Mouse (Mus musculus): ENCODE measurements around the gene Abi3bp. TPM values are rescaled to one million over a fixed set of nuclear protein-coding genes. Genes with fewer than 3 reads are reported as not detected.

The Abi3bp gene
- total and polyA plus RNA-seq, 3 experiments: 0.03 TPM; not detected in 2

GRCm38 (mm10) chr16:56498680-56499079, 21.0 kb downstream of the Abi3bp start:
- TF ChIP-seq ZNF384 (IDR thresholded peaks at IDR 0.05; ENCODE audit: low read depth, low read length) (no peak), MYC (IDR thresholded peaks at IDR 0.05; ENCODE audit: low read depth, low read length) (no peak), GABPA (IDR thresholded peaks at IDR 0.05; ENCODE audit: low read depth, low read length) (no peak), UBTF (IDR thresholded peaks at IDR 0.05; ENCODE audit: borderline replicate concordance, insufficient read depth, low read depth, low read length) (no peak), RAD21 (IDR thresholded peaks at IDR 0.05; ENCODE audit: low read depth, low read length) (no peak), KAT2A (conservative IDR thresholded peaks at IDR 0.05; ENCODE audit: low read depth, low read length) (no peak), MAZ (IDR thresholded peaks at IDR 0.05; ENCODE audit: low read depth, low read length) (no peak), USF2 (IDR thresholded peaks at IDR 0.05; ENCODE audit: borderline replicate concordance in 1 of 2, insufficient read depth in 1 of 2, low read depth in 1 of 2, low read length in 2 of 2) (no peak), NELFE (IDR thresholded peaks at IDR 0.05; ENCODE audit: low read depth, low read length) (no peak)
- H3K79me2 ChIP-seq (ENCODE audit: control insufficient read depth, insufficient read depth, low read length, poor library complexity): no peaks in the 10 kb centered on the region
- DNase-seq (ENCODE audit: low read depth, low spot score): no peak
- H3K9ac ChIP-seq (ENCODE audit: control insufficient read depth, low read depth, low read length, poor library complexity, severe bottlenecking): no peak overlapping the region
- no peak overlapping the region for H3K4me3 ChIP-seq (ENCODE audit: control insufficient read depth in 1 of 2, insufficient read depth in 1 of 2, low read depth in 2 of 2, low read length in 2 of 2)
- H3K9me3 ChIP-seq (replicated peaks; ENCODE audit: insufficient read depth, low read length): no peaks in the 10 kb centered on the region
- H3K4me1 ChIP-seq (ENCODE audit: control insufficient read depth in 1 of 2, insufficient read depth in 2 of 2, low read length in 2 of 2): no peaks in the 10 kb centered on the region
- no peak overlapping the region for H3K27ac ChIP-seq (ENCODE audit: control insufficient read depth, low read depth, low read length)
- no peaks in the 10 kb centered on the region; a peak in 1 of 4 replicates for H3K27me3 ChIP-seq (ENCODE audit: control insufficient read depth in 1 of 2, insufficient read depth in 2 of 2, low read length in 2 of 2)
- no peaks in the 10 kb centered on the region for H3K36me3 ChIP-seq (ENCODE audit: control insufficient read depth in 1 of 2, insufficient read depth in 2 of 2, low read length in 2 of 2)

GRCm38 (mm10) chr16:56500441-56500840, 22.8 kb downstream of the Abi3bp start:
- H3K36me3 ChIP-seq (ENCODE audit: control insufficient read depth in 1 of 2, insufficient read depth in 2 of 2, low read length in 2 of 2): no peaks in the 10 kb centered on the region
- H3K27me3 ChIP-seq (ENCODE audit: control insufficient read depth in 1 of 2, insufficient read depth in 2 of 2, low read length in 2 of 2): no peaks in the 10 kb centered on the region
- no peak overlapping the region for H3K27ac ChIP-seq (ENCODE audit: control insufficient read depth, low read depth, low read length)
- no peaks in the 10 kb centered on the region for H3K9me3 ChIP-seq (replicated peaks; ENCODE audit: insufficient read depth, low read length)
- no peaks in the 10 kb centered on the region for H3K79me2 ChIP-seq (ENCODE audit: control insufficient read depth, insufficient read depth, low read length, poor library complexity)
- H3K4me1 ChIP-seq (ENCODE audit: control insufficient read depth in 1 of 2, insufficient read depth in 2 of 2, low read length in 2 of 2): no peaks in the 10 kb centered on the region
- TF ChIP-seq SMC3 (IDR thresholded peaks at IDR 0.05; ENCODE audit: low read depth, low read length) (peak; percentile 41), CTCF (IDR thresholded peaks at IDR 0.05 in 2 of 3, conservative IDR thresholded peaks at IDR 0.05 in 1 of 3; ENCODE audit: control insufficient read depth in 1 of 3, insufficient read depth in 1 of 3, low read depth in 2 of 3, low read length in 3 of 3, poor library complexity in 1 of 3, severe bottlenecking in 1 of 3) (peak; percentile 28 to 52 (median 38); a peak in 5 of 6 replicates), RAD21 (IDR thresholded peaks at IDR 0.05; ENCODE audit: low read depth, low read length) (peak; percentile 52), TCF12 (IDR thresholded peaks at IDR 0.05; ENCODE audit: low read depth, low read length) (no peak)
- H3K9ac ChIP-seq (ENCODE audit: control insufficient read depth, low read depth, low read length, poor library complexity, severe bottlenecking): no peak overlapping the region
- H3K4me3 ChIP-seq (ENCODE audit: control insufficient read depth in 1 of 2, insufficient read depth in 1 of 2, low read depth in 2 of 2, low read length in 2 of 2): no peak overlapping the region
- peak; percentile 17 for DNase-seq (ENCODE audit: low read depth, low spot score)

DNA sequence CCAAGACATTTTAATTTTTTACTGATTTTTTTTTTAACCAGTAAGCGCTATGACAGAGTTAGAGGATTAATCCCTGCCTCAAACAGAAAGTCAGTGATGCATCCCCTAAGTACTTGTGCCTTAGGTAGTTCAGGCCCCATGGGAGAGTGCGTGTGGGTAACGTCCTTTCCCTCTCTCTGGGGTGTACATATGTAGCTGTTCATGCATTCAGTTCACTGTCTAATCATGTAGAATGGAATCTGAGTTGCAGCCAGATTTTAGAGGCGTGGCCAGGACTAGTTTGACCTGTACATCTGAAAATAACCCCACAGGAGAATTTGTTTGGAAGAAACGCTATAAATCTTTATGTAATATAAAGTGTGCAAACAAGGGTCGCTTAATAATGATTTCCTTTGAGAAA, 23.4 kb downstream of the Abi3bp start:
- DNase-seq (ENCODE audit: low read depth, low spot score): no peak
- Histone ChIP-seq H3K4me3 (ENCODE audit: control insufficient read depth in 1 of 2, insufficient read depth in 1 of 2, low read depth in 2 of 2, low read length in 2 of 2) (no peak overlapping the region), H3K9me3 (replicated peaks; ENCODE audit: insufficient read depth, low read length) (no peaks in the 10 kb centered on the region), H3K27ac (ENCODE audit: control insufficient read depth, low read depth, low read length) (no peak overlapping the region), H3K9ac (ENCODE audit: control insufficient read depth, low read depth, low read length, poor library complexity, severe bottlenecking) (no peak overlapping the region), H3K4me1 (ENCODE audit: control insufficient read depth in 1 of 2, insufficient read depth in 2 of 2, low read length in 2 of 2) (no peaks in the 10 kb centered on the region), H3K79me2 (ENCODE audit: control insufficient read depth, insufficient read depth, low read length, poor library complexity) (no peaks in the 10 kb centered on the region), H3K36me3 (ENCODE audit: control insufficient read depth in 1 of 2, insufficient read depth in 2 of 2, low read length in 2 of 2) (no peaks in the 10 kb centered on the region), H3K27me3 (ENCODE audit: control insufficient read depth in 1 of 2, insufficient read depth in 2 of 2, low read length in 2 of 2) (no peaks in the 10 kb centered on the region)
- TF ChIP-seq SMC3 (IDR thresholded peaks at IDR 0.05; ENCODE audit: low read depth, low read length): no peak
- TF ChIP-seq MYC (IDR thresholded peaks at IDR 0.05; ENCODE audit: low read depth, low read length): no peak
- no peak for TF ChIP-seq ZMIZ1 (IDR thresholded peaks at IDR 0.05; ENCODE audit: low read depth, low read length)
- TF ChIP-seq RAD21 (IDR thresholded peaks at IDR 0.05; ENCODE audit: low read depth, low read length): no peak
- no peak for TF ChIP-seq BHLHE40 (IDR thresholded peaks at IDR 0.05; ENCODE audit: borderline replicate concordance, low read depth, low read length)
